Mouse (Mus musculus) olfactory bulb, adult 2 months (tissue): ENCODE measurements around the gene Taar8b.

Source experiments
- CTCF ChIP-seq: fragments of 200-500 bp; IDR thresholded peaks from 2 replicates; pipeline ENCODE4 v1.5.1; 2012; ENCODE audit warnings: low read depth, mild to moderate bottlenecking, low read length, moderate library complexity; ENCODE audit not compliant: insufficient read depth
- POLR2A ChIP-seq: fragments of 200-500 bp; IDR thresholded peaks from 2 replicates; pipeline ENCODE4 v1.6.1; 2012; ENCODE audit warnings: mild to moderate bottlenecking, low read depth, low read length, moderate library complexity; ENCODE audit not compliant: insufficient read depth

- TF ChIP-seq CTCF: no peak
- no peak for TF ChIP-seq POLR2A
Observed at GRCm38 (mm10) chr10:24058986-24059385, 33.1 kb downstream of the Taar8b start.
